Mouse (Mus musculus) cerebellum, adult 2 months (tissue): ENCODE data around the gene Ctdspl. TPM values are rescaled to one million over a fixed set of nuclear protein-coding genes. Genes with fewer than 3 reads are reported as not detected.
A peak's percentile ranks its signal among the peaks of the same experiment; 100 is the strongest.

Experiments
- DNase-seq, 2 experiments: peaks; one replicate each; pipeline ENCODE4 v3.0.0; 2021
- H3K27ac ChIP-seq: fragments of 200-500 bp; 2 replicates; pipeline ENCODE4 v1.5.1; 2012; ENCODE audit warnings: low read length, control low read depth, inconsistent platforms; ENCODE audit not compliant: insufficient read depth
- H3K27me3 ChIP-seq: fragments of 200-500 bp; 2 replicates; pipeline ENCODE4 v1.6.1; 2012; ENCODE audit warnings: inconsistent platforms, mild to moderate bottlenecking, low read length, moderate library complexity; ENCODE audit not compliant: control insufficient read depth, insufficient read depth
- H3K4me1 ChIP-seq: fragments of 200-500 bp; 2 replicates; pipeline ENCODE4 v1.6.1; 2011; ENCODE audit warnings: low read length; ENCODE audit not compliant: control insufficient read depth, insufficient read depth
- H3K4me3 ChIP-seq: fragments of 200-500 bp; replicated peaks from 2 replicates; pipeline ENCODE3; 2011; ENCODE audit warnings: mild to moderate bottlenecking, low read depth, low read length, control low read depth; ENCODE audit not compliant: insufficient read depth
- CTCF ChIP-seq: fragments of 200-500 bp; IDR thresholded peaks from 2 replicates; pipeline ENCODE4 v1.5.1; 2011; ENCODE audit warnings: low read depth, mild to moderate bottlenecking, control low read depth, low read length, moderate library complexity, borderline replicate concordance; ENCODE audit not compliant: insufficient read depth
- POLR2A ChIP-seq: fragments of 200-500 bp; IDR thresholded peaks from 2 replicates; pipeline ENCODE4 v1.6.1; 2011; ENCODE audit warnings: low read length, control low read depth, borderline replicate concordance; ENCODE audit not compliant: insufficient read depth
- WGBS: fragments of 180-500 bp; shearing (Covaris S2); methylation state at CpG from one replicate; pipeline ENCODE4 v1.1.7; 2018; 5-methylcytosine and 5-hydroxymethylcytosine counted together
- polyA plus RNA-seq: library from polyadenylated mRNA; depleted of rRNA; stranded (reverse); fragments of >200 nt; gene quantifications from 2 replicates; pipeline ENCODE4 v1.2.3, GENCODE M21; 2012

The Ctdspl gene
- polyA plus RNA-seq, 1 experiment: 10.3 TPM

DNA sequence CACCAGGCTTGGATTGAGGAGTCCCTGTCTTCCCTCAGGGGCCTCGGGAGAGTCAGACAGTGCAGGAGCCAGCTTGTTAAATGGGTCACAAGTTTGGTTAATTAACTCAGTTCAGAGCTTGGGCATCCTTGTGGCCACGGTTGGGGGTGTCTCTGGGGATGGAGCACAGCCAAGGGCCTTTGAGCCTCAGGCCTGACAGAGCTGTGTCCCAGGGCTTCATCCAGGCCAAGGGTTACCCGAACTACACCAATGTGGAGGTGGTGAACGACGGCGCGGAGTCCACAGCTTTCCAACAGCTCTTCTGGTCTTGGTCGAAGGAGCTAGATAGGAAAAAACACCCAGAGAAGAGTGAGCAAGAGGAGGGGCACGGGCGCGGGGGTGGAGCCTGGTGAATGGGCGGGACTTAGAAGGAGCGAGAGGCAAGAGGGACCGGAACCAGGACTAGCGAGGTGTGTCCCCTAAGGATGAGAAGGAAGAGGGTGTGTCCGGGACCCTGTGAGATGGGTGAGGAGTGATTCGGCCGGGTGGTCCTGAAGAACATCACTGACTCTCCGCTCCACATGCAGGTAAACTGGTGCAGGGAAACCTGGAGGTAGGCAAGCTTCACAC, 136.9 kb downstream of the Ctdspl start:
- WGBS: 31% methylated on average over 19 of the region's 19 CpGs
- H3K27ac ChIP-seq: no peak overlapping the region
- no peaks in the 10 kb centered on the region for H3K27me3 ChIP-seq
- TF ChIP-seq POLR2A (no peak), CTCF (no peak)
- H3K4me3 ChIP-seq: no peak overlapping the region
- no peak for DNase-seq
- H3K4me1 ChIP-seq: no peaks in the 10 kb centered on the region

- 78% methylated on average over 4 of the region's 4 CpGs for WGBS
- TF ChIP-seq CTCF: no peak
- no peak for TF ChIP-seq POLR2A
- DNase-seq: no peak
- H3K27me3 ChIP-seq: no peaks in the 10 kb centered on the region
- no peaks in the 10 kb centered on the region for H3K4me1 ChIP-seq
- H3K4me3 ChIP-seq: no peak overlapping the region
- no peak overlapping the region for H3K27ac ChIP-seq
Measured at GRCm38 (mm10) chr9:119064296-119064695, 138.0 kb downstream of the Ctdspl start.

DNA sequence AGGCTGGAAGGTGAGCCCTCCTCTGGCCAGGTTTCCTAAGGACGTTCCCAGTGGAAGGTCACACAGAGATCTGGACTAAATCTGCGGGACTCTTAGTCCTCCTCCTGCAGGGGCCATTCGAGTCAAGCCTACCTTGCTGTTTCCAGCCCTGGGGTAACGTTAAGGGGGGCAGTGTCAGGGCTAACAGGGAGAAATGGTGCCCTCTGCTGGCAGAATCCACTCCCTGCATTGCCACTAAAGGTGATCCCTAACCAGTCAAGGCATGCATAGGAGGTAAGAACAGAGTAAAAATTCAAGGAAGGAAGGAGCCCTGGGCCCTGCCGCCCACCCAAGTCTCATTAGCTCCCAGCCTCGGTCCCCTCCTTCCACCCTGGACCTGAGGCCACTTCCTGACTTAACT, 141.3 kb downstream of the Ctdspl start:
- H3K27ac ChIP-seq: no peak overlapping the region
- 3% methylated on average over 6 of the region's 6 CpGs for WGBS
- peak; percentile 54 to 73 for DNase-seq
- H3K4me3 ChIP-seq: no peak overlapping the region
- H3K27me3 ChIP-seq: no peaks in the 10 kb centered on the region
- H3K4me1 ChIP-seq: no peaks in the 10 kb centered on the region
- no peak for TF ChIP-seq POLR2A
- TF ChIP-seq CTCF: peak; percentile 93

GRCm38 (mm10) chr9:119068266-119068665, 142.0 kb downstream of the Ctdspl start:
- 83% methylated on average over 11 of the region's 11 CpGs for WGBS
- Histone ChIP-seq H3K27me3 (no peaks in the 10 kb centered on the region), H3K27ac (no peak overlapping the region), H3K4me3 (no peak overlapping the region), H3K4me1 (no peaks in the 10 kb centered on the region; the same call in 1 of the 2 replicates)
- no peak for DNase-seq
- no peak for TF ChIP-seq POLR2A
- no peak for TF ChIP-seq CTCF

GRCm38 (mm10) chr9:119070173-119070825, 144.0 kb downstream of the Ctdspl start:
- TF ChIP-seq POLR2A: no peak
- no peak for TF ChIP-seq CTCF
- DNase-seq: no peak
- WGBS: 53% methylated on average over 13 of the region's 13 CpGs
- no peaks in the 10 kb centered on the region for H3K27me3 ChIP-seq
- H3K4me3 ChIP-seq: no peak overlapping the region
- H3K4me1 ChIP-seq: no peaks in the 10 kb centered on the region; the same call in 1 of the 2 replicates
- H3K27ac ChIP-seq: no peak overlapping the region

DNA sequence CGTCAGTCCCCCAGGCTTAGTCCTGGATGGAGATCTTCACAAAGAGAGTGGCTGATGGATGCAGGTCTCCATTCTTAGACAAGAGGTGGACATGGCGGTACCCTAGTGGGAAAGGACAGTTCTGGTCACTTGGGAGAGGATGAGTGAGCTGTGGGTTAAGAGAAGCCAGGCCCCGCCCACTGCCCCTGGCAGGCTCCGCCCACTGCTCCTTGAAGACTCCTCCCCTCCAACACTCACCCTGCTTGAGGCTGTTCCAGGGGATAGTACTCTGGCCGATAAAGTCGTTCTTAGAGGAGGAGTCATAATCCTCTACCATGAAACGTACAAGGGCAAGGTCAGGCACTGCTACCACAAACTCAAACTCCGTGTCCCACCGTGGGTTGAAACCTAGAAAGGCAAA, 145.5 kb downstream of the Ctdspl start:
- Histone ChIP-seq H3K4me1 (no peaks in the 10 kb centered on the region; the same call in 1 of the 2 replicates), H3K27ac (no peak overlapping the region), H3K27me3 (no peaks in the 10 kb centered on the region), H3K4me3 (no peak overlapping the region)
- TF ChIP-seq POLR2A (no peak), CTCF (no peak)
- DNase-seq: no peak
- WGBS: 91% methylated on average over 9 of the region's 9 CpGs

DNA sequence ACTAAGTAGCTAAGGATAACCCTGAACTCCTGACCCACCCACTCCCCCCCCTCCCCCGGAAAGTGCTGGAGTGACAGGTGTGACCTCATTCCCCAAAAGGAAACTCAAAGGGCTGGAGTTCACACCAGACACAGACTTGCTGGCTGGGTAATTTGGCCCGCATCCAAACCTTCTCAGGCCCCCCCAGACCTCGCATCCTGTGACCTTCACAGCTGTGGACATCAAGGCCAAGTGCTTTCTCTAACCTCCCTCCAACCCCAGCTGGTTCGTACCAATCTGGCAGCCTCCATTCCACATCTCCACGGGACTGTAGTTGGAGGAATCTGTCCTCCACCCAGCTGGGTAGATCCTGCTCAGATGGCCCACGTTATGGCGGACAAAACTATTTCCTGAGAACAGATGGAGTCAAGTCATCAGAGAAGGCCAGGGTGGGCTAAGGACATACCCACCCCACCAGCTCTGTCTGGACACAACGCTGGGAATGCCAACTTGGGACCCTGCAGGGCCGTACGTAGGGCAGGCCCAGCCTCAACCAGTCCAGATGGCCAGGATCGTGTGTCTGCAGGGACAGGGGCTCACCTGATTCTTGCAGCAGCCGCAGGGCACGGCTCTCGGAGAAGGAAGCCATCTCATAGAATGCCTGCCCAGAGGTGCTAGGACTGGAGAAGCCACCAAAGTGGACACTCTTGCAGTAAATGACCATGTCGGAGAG, 147.1 kb downstream of the Ctdspl start:
- DNase-seq: no peak
- Histone ChIP-seq H3K27ac (no peak overlapping the region), H3K27me3 (no peaks in the 10 kb centered on the region), H3K4me1 (no peaks in the 10 kb centered on the region; the same call in 1 of the 2 replicates), H3K4me3 (no peak overlapping the region)
- WGBS: 48% methylated on average over 15 of the region's 15 CpGs
- TF ChIP-seq POLR2A: no peak
- no peak for TF ChIP-seq CTCF
